Mouse (Mus musculus) E14TG2a.4 (cell line): ENCODE data around the gene Sh2d3c.

Source experiments
- H3K27me3 ChIP-seq: 2 replicates; pipeline ENCODE4 v1.6.1; 2014; ENCODE audit warnings: low read length, control low read depth; ENCODE audit not compliant: insufficient read depth
- H3K36me3 ChIP-seq: 2 replicates; pipeline ENCODE4 v1.6.1; 2014; ENCODE audit warnings: low read length, control low read depth; ENCODE audit not compliant: insufficient read depth
- H3K4me1 ChIP-seq: replicated peaks from 2 replicates; pipeline ENCODE4 v1.6.1; 2014; ENCODE audit warnings: low read depth, low read length, control low read depth
- H3K4me3 ChIP-seq: replicated peaks from 2 replicates; pipeline ENCODE4 v1.5.1; 2014; ENCODE audit warnings: mild to moderate bottlenecking, low read length
- H3K9me3 ChIP-seq: 2 replicates; pipeline ENCODE4 v1.6.1; 2014; ENCODE audit warnings: low read length, control low read depth
- CTCF ChIP-seq: conservative IDR thresholded peaks from 2 replicates; pipeline ENCODE4 v1.5.1; 2014; ENCODE audit warnings: low read length
- NANOG ChIP-seq: IDR thresholded peaks from 2 replicates; pipeline ENCODE4 v1.6.1; 2014; ENCODE audit warnings: borderline replicate concordance, low read length, mixed read lengths
- POU5F1 ChIP-seq: IDR thresholded peaks from 2 replicates; pipeline ENCODE4 v1.6.1; 2014; ENCODE audit warnings: low read length, borderline replicate concordance

Sh2d3c gene

GRCm38 (mm10) chr2:32705018-32705417 lies 15.8 kb upstream of the Sh2d3c start:
- peaks cover 98% of the 10 kb centered on the region for H3K4me1 ChIP-seq
- no peaks in the 10 kb centered on the region for H3K9me3 ChIP-seq
- H3K4me3 ChIP-seq, result no peak overlapping the region
- H3K36me3 ChIP-seq, result peaks cover 88% of the 10 kb centered on the region
- H3K27me3 ChIP-seq, result no peaks in the 10 kb centered on the region
- no peak for TF ChIP-seq NANOG
- no peak for TF ChIP-seq CTCF
- TF ChIP-seq POU5F1, result no peak

GRCm38 (mm10) chr2:32706971-32707370 lies 13.9 kb upstream of the Sh2d3c start:
- no peak for TF ChIP-seq NANOG
- no peak for TF ChIP-seq CTCF

DNA sequence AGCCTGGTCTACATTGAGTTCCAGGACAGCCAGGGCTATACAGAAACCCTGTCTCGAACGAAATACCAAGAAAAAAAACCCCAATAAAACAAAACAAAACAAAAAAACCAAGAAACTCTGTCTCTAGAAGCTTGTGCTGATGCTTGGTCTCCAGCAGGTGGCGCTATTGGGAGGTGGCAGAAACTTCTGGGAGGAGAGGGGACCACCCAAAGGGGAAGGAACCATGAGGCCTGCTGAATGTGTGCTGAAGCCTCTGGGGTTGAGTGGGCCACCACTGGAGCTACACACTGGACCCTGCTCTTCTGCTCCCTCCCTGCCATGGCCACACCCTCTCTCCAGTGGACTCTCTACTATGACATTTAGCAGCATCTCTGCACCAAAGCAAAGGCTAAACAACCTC lies 12.2 kb upstream of the Sh2d3c start:
- TF ChIP-seq CTCF (peak; percentile 94), NANOG (no peak)
- H3K27me3 ChIP-seq, result no peaks in the 10 kb centered on the region
- peaks cover 80% of the 10 kb centered on the region for H3K4me1 ChIP-seq
- H3K36me3 ChIP-seq, result peaks cover 82% of the 10 kb centered on the region
- no peak overlapping the region for H3K4me3 ChIP-seq
- H3K9me3 ChIP-seq, result no peaks in the 10 kb centered on the region

More at GRCm38 (mm10) chr2:32706971-32707370, 13.9 kb upstream of the Sh2d3c start:
- Histone ChIP-seq H3K9me3 (no peaks in the 10 kb centered on the region), H3K4me3 (no peak overlapping the region), H3K4me1 (peaks cover 96% of the 10 kb centered on the region), H3K27me3 (no peaks in the 10 kb centered on the region), H3K36me3 (peaks cover 98% of the 10 kb centered on the region)

DNA sequence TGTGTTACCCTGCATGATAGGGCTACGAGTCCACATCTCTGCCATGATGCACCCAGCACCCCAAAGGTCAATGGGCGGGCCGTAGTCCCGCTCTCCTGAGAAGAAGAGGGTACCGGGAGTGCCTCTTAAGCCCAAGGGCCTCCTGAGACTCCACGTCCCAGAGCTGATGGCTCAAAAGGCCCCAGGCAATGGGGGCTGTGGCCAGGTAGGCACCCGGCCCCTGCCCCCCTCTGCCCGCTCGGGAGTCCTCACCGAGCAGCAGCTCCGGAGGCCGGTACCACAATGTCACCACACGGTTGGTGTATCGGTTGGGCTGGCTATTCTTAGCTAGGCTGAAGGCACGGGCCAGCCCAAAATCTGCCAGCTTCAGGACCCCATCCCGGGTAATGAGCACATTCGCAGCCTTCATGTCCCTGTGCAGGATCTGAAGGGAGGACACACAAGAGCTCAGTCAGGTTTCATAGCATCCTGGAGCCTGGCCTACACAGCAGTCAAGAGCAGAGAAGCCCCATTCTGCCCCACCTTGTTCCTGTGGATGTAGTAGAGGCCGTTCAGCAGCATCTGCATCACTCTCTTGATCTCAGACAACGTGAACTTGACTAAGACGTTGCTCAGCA lies 11.2 kb upstream of the Sh2d3c start:
- H3K4me3 ChIP-seq, result peak overlapping the region; percentile 39
- H3K36me3 ChIP-seq, result peaks cover 72% of the 10 kb centered on the region
- H3K9me3 ChIP-seq, result no peaks in the 10 kb centered on the region
- TF ChIP-seq CTCF (no peak), POU5F1 (no peak), NANOG (no peak)
- peaks cover 80% of the 10 kb centered on the region for H3K4me1 ChIP-seq
- H3K27me3 ChIP-seq, result no peaks in the 10 kb centered on the region

GRCm38 (mm10) chr2:32710425-32710824 lies 10.4 kb upstream of the Sh2d3c start:
- H3K27me3 ChIP-seq, result no peaks in the 10 kb centered on the region
- H3K4me3 ChIP-seq, result peak overlapping the region; percentile 39
- peaks cover 64% of the 10 kb centered on the region for H3K36me3 ChIP-seq
- no peaks in the 10 kb centered on the region for H3K9me3 ChIP-seq
- TF ChIP-seq POU5F1 (no peak), CTCF (no peak), NANOG (no peak)
- H3K4me1 ChIP-seq, result peaks cover 80% of the 10 kb centered on the region

- Histone ChIP-seq H3K4me1 (peaks cover 76% of the 10 kb centered on the region), H3K4me3 (peak overlapping the region; percentile 97), H3K9me3 (no peaks in the 10 kb centered on the region), H3K36me3 (peaks cover 54% of the 10 kb centered on the region), H3K27me3 (no peaks in the 10 kb centered on the region)
- TF ChIP-seq NANOG, result no peak
- TF ChIP-seq POU5F1, result no peak
- TF ChIP-seq CTCF, result no peak
Observed at GRCm38 (mm10) chr2:32711301-32712056, 9.4 kb upstream of the Sh2d3c start.

GRCm38 (mm10) chr2:32712108-32712551 lies 8.7 kb upstream of the Sh2d3c start:
- H3K4me3 ChIP-seq, result peak overlapping the region; percentile 97
- no peaks in the 10 kb centered on the region for H3K9me3 ChIP-seq
- peaks cover 69% of the 10 kb centered on the region for H3K4me1 ChIP-seq
- peaks cover 47% of the 10 kb centered on the region for H3K36me3 ChIP-seq
- no peaks in the 10 kb centered on the region for H3K27me3 ChIP-seq
- TF ChIP-seq POU5F1 (no peak), NANOG (no peak), CTCF (no peak)

DNA sequence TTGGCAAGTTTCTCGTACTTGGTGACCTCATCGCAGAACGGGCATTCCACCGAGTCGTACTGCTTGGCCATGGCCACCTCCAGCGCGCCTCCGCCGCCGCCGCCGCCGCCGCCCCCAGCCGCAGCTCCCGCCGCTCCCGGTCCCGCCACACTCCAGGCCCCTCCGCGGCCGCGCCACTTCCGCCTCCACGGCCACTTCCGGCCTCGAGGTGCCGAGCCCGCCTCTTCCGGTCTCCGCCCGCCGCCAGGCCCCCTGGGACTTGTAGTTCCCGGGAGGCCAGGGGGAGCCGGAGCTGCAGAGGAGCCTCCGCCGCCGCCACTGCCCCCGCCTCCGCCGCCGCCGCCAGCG lies 8.3 kb upstream of the Sh2d3c start:
- H3K9me3 ChIP-seq, result no peaks in the 10 kb centered on the region
- peaks cover 65% of the 10 kb centered on the region for H3K4me1 ChIP-seq
- peaks cover 43% of the 10 kb centered on the region for H3K36me3 ChIP-seq
- TF ChIP-seq POU5F1 (no peak), NANOG (no peak), CTCF (no peak)
- H3K27me3 ChIP-seq, result no peaks in the 10 kb centered on the region
- peak overlapping the region; percentile 97 for H3K4me3 ChIP-seq
